ENCODE assay signal across 14 mouse cellular contexts in the genomic region with DNA sequence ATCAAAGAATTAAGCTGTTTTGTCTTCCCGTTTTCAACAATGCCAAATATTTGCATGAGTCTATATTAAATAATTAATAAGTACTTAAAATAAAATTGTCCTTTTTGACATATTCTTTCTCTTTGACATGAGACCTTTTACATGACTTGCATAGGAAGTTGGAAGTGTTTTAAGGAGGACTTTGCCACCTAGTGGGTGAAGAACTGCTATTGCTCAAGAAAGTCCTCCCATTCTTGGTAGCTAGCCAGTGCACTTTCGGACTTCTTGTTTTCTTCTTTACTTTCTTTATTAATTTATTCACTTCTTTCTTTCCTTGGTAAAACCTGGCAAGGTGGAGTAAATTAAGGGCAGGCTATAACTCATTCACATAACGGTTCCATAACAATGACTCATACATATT. TPM values are rescaled to one million over a fixed set of nuclear protein-coding genes. Genes with fewer than 3 reads are reported as not detected.
A peak's percentile ranks its signal among the peaks of the same experiment; 100 is the strongest.
DNase-seq lines count a peak whose midpoint lies in the region; ATAC-seq and TF ChIP-seq lines count a peak whose summit lies in the region.
"Had no signal": no experiment of that assay in that cellular context is flagged by ENCODE, and none has a peak within 500 bp of the region (broad histone marks: within the 10 kb centered on the region; RNA-seq: fewer than 3 reads in every experiment).

No protein-coding gene starts in this region.

- peak; percentile 13 for DNase-seq in lung, postnatal 10 days
- no peak for DNase-seq in lung, postnatal 14 days
- no peak for DNase-seq in Patski (ENCODE audit: low read depth, low spot score)
- no peak for DNase-seq in testis, postnatal 14 days (ENCODE audit: low spot score)
- DNase-seq in gastrocnemius, postnatal 25 days: no peak
- DNase-seq: cerebellum, adult 18-20 months; retina, postnatal 1 day; thymus, adult 2 months had no signal

- H3K27me3 ChIP-seq in intestine, postnatal 0 days (replicated peaks; ENCODE audit: control insufficient read depth, insufficient read depth, low read length): no peaks in the 10 kb centered on the region
- no peaks in the 10 kb centered on the region for H3K27me3 ChIP-seq in intestine, embryonic 16.5 days (replicated peaks; ENCODE audit: control insufficient read depth, insufficient read depth, low read length)
- H3K27me3 ChIP-seq in Patski: no peaks in the 10 kb centered on the region
- H3K27me3 ChIP-seq: embryonic facial prominence, embryonic 12.5 days; heart, embryonic 13.5 days had no signal

- H3K27ac ChIP-seq in intestine, postnatal 0 days (ENCODE audit: low read depth, low read length): no peak overlapping the region
- no peak overlapping the region for H3K27ac ChIP-seq in intestine, embryonic 16.5 days (ENCODE audit: low read length)
- H3K27ac ChIP-seq: embryonic facial prominence, embryonic 12.5 days; heart, embryonic 13.5 days had no signal

- WGBS in intestine, postnatal 0 days: 87% methylated on average over 3 of the region's 3 CpGs
- WGBS in intestine, embryonic 16.5 days: 85% methylated on average over 3 of the region's 3 CpGs

- in situ Hi-C loops in Patski (cut with MboI; ENCODE audit: low pct_unique_long_range_greater_than_20kb): no loop called here

- peak; percentile 55 for TF ChIP-seq CTCF in intestine, postnatal 0 days (IDR thresholded peaks at IDR 0.05; ENCODE audit: low read depth)
- TF ChIP-seq CTCF in Patski (IDR thresholded peaks at IDR 0.05): peak; percentile 26

- no peaks in the 10 kb centered on the region for H3K9me3 ChIP-seq in intestine, postnatal 0 days (ENCODE audit: control insufficient read depth)
- H3K9me3 ChIP-seq in intestine, embryonic 16.5 days (ENCODE audit: control insufficient read depth, low read length): no peaks in the 10 kb centered on the region
- H3K9me3 ChIP-seq: embryonic facial prominence, embryonic 12.5 days; heart, embryonic 13.5 days had no signal

- CTCF ChIA-PET in Patski (lab: Charles Lee): interaction anchor here (0.8 to 1.5 kb wide), 5 partner anchors 9 to 139 kb away, joined by 3 read pairs; no protein-coding TSS in a partner anchor

- no peak overlapping the region for H3K4me3 ChIP-seq in intestine, postnatal 0 days (ENCODE audit: low read depth, low read length)
- H3K4me3 ChIP-seq in intestine, embryonic 16.5 days (ENCODE audit: low read length): no peak overlapping the region
- H3K4me3 ChIP-seq: embryonic facial prominence, embryonic 12.5 days; heart, embryonic 13.5 days; myocyte had no signal

- no peak overlapping the region for H3K4me2 ChIP-seq in intestine, postnatal 0 days (replicated peaks; ENCODE audit: low read depth)
- no peak overlapping the region for H3K4me2 ChIP-seq in intestine, embryonic 16.5 days (ENCODE audit: low read depth, low read length)
- H3K4me2 ChIP-seq: embryonic facial prominence, embryonic 12.5 days; heart, embryonic 13.5 days had no signal

- POLR2A ChIA-PET in Patski (lab: Charles Lee): interaction anchor here (0.6 kb wide), 1 partner anchor 98 kb away, joined by 4 read pairs; no protein-coding TSS in a partner anchor

- H3K4me1 ChIP-seq in intestine, postnatal 0 days (replicated peaks; ENCODE audit: control insufficient read depth, insufficient read depth, low read length): no peaks in the 10 kb centered on the region
- no peaks in the 10 kb centered on the region for H3K4me1 ChIP-seq in intestine, embryonic 16.5 days (ENCODE audit: control insufficient read depth, insufficient read depth, low read length)
- H3K4me1 ChIP-seq: embryonic facial prominence, embryonic 12.5 days; heart, embryonic 13.5 days had no signal

- H3K36me3 ChIP-seq in intestine, postnatal 0 days (ENCODE audit: control insufficient read depth, insufficient read depth): peaks cover 28% of the 10 kb centered on the region
- 0 out of 2 replicates have a peak, but pooled peaks cover 2% of the 10 kb centered on the region for H3K36me3 ChIP-seq in intestine, embryonic 16.5 days (ENCODE audit: control insufficient read depth, insufficient read depth, low read length)

- no peak overlapping the region for H3K9ac ChIP-seq in intestine, postnatal 0 days (ENCODE audit: low read depth, low read length)
- no peak overlapping the region for H3K9ac ChIP-seq in intestine, embryonic 16.5 days (ENCODE audit: low read depth, low read length)
- H3K9ac ChIP-seq: embryonic facial prominence, embryonic 12.5 days; heart, embryonic 13.5 days had no signal

- ATAC-seq in intestine, postnatal 0 days: no peak
- no peak for ATAC-seq in intestine, embryonic 16.5 days
- no peak for ATAC-seq in Patski
- ATAC-seq in megakaryocyte progenitor cell, adult 5-6 weeks (replicated peaks; ENCODE audit: poor library complexity): peak; percentile 61; the same call in 1 of the 2 replicates

RNA-seq across cellular contexts. Expression of gene Ccdc50, which starts 55.3 kb away (rescaled TPM):
- polyA plus RNA-seq in intestine, postnatal 0 days (2015; fragmentation: Nextera tagmentation; extraction: Ambion mirVana): 18.9 and 21.0 TPM in 2 replicates
- polyA plus RNA-seq in intestine, embryonic 16.5 days (2015; fragmentation: Nextera tagmentation; extraction: Ambion mirVana): 32.9 and 34.9 TPM in 2 replicates
- 120 TPM for polyA plus RNA-seq in Patski (2021)
- total RNA-seq in megakaryocyte progenitor cell, adult 5-6 weeks (2015): 129 and 143 TPM in 2 replicates
- total RNA-seq in megakaryocyte progenitor cell, adult 5-6 weeks (2017): 77.9 and 146 TPM in 2 replicates
- 10 to 100 TPM; 51.8 to 71.9 TPM for total RNA-seq in gastrocnemius, postnatal 25 days (2021)
